Comparison of ENCODE assay signal across 8 mouse cellular contexts in genomic region chr12:72069626-72070326, GRCm38 (mm10). TPM values are rescaled to one million over a fixed set of nuclear protein-coding genes. Genes with fewer than 3 reads are reported as not detected.
DNase-seq lines count a peak whose midpoint lies in the region; ATAC-seq and TF ChIP-seq lines count a peak whose summit lies in the region.

No protein-coding gene starts in this region.

- peak overlapping the region; percentile 11; the same call in 1 of the 2 replicates for H3K9ac ChIP-seq in limb, embryonic 15.5 days
- H3K9ac ChIP-seq in stomach, embryonic 14.5 days (replicated peaks; ENCODE audit: low read depth, low read length), result no peak overlapping the region

- H3K9me3 ChIP-seq in limb, embryonic 15.5 days, result no peaks in the 10 kb centered on the region
- H3K9me3 ChIP-seq in stomach, embryonic 14.5 days (ENCODE audit: control insufficient read depth, low read depth, low read length), result no peaks in the 10 kb centered on the region

- no peak for TF ChIP-seq CTCF in thymus, adult 2 months (IDR thresholded peaks at IDR 0.05; ENCODE audit: borderline replicate concordance, control insufficient read depth, extremely low read depth, insufficient read depth, low read length, poor library complexity)

- peaks cover 7% of the 10 kb centered on the region; the same call in 1 of the 2 replicates for H3K4me1 ChIP-seq in thymus, adult 2 months (replicated peaks; ENCODE audit: control insufficient read depth, insufficient read depth, low read length)
- peaks cover 15% of the 10 kb centered on the region for H3K4me1 ChIP-seq in limb, embryonic 15.5 days
- H3K4me1 ChIP-seq in stomach, embryonic 14.5 days (ENCODE audit: control insufficient read depth, insufficient read depth, low read length), result no peaks in the 10 kb centered on the region

- peak overlapping the region; percentile 99 for H3K4me2 ChIP-seq in limb, embryonic 15.5 days
- H3K4me2 ChIP-seq in stomach, embryonic 14.5 days (replicated peaks; ENCODE audit: low read depth, low read length), result peak overlapping the region; percentile 97

- no peaks in the 10 kb centered on the region for H3K36me3 ChIP-seq in thymus, adult 2 months (ENCODE audit: control insufficient read depth, insufficient read depth, low read length)
- H3K36me3 ChIP-seq in limb, embryonic 15.5 days, result peaks cover 7% of the 10 kb centered on the region
- no peaks in the 10 kb centered on the region for H3K36me3 ChIP-seq in stomach, embryonic 14.5 days (ENCODE audit: control insufficient read depth, insufficient read depth, low read length)

- 0 out of 2 replicates have a peak overlapping the region, but pooled peaks have one; percentile 2 for H3K4me3 ChIP-seq in thymus, adult 2 months (ENCODE audit: control insufficient read depth, insufficient read depth, low read length)
- peak overlapping the region; percentile 65 for H3K4me3 ChIP-seq in limb, embryonic 15.5 days
- H3K4me3 ChIP-seq in stomach, embryonic 14.5 days (ENCODE audit: low read depth, low read length), result peak overlapping the region; percentile 62

- H3K27ac ChIP-seq in thymus, adult 2 months (ENCODE audit: control insufficient read depth, insufficient read depth, low read length), result no peak overlapping the region
- no peak overlapping the region for H3K27ac ChIP-seq in limb, embryonic 15.5 days
- H3K27ac ChIP-seq in stomach, embryonic 14.5 days (ENCODE audit: low read length), result no peak overlapping the region

- H3K27me3 ChIP-seq in thymus, adult 2 months (ENCODE audit: control insufficient read depth, insufficient read depth, low read length), result peaks cover 11% of the 10 kb centered on the region; the same call in 1 of the 2 replicates
- H3K27me3 ChIP-seq in limb, embryonic 15.5 days, result peaks cover 33% of the 10 kb centered on the region
- no peaks in the 10 kb centered on the region; the same call in 1 of the 2 replicates for H3K27me3 ChIP-seq in stomach, embryonic 14.5 days (ENCODE audit: control insufficient read depth, insufficient read depth, low read length)

- TF ChIP-seq POLR2A in thymus, adult 2 months (IDR thresholded peaks at IDR 0.05; ENCODE audit: control insufficient read depth, extremely low read depth, insufficient read depth, low read length, poor library complexity), result no peak

- peak; percentile 17 to 20 for DNase-seq in frontal cortex, postnatal 25 days (ENCODE audit: low spot score in 2 of 2)
- no peak for DNase-seq in frontal cortex, postnatal 14 days (ENCODE audit: low spot score in 2 of 2)
- no peak for DNase-seq in thymus, adult 2 months
- DNase-seq in thymus, postnatal 36 days, result no peak
- no peak for DNase-seq in adrenal gland, postnatal 25 days
- DNase-seq in layer of hippocampus, adult 9-11 months, result no peak

- ATAC-seq in limb, embryonic 15.5 days (ENCODE audit: insufficient number of reproducible peaks, low FRiP score, low TSS enrichment, low read depth), result no peak; the same call in 1 of the 2 replicates
- peak; percentile 46; the same call in 1 of the 2 replicates for ATAC-seq in stomach, embryonic 14.5 days (ENCODE audit: insufficient number of reproducible peaks, insufficient read depth, low FRiP score, low read depth)

- 10% methylated on average over 40 of the region's 40 CpGs for WGBS in thymus, adult 2 months
- 7% methylated on average over 40 of the region's 40 CpGs for WGBS in limb, embryonic 15.5 days
- WGBS in stomach, embryonic 14.5 days, result 6% methylated on average over 40 of the region's 40 CpGs

RNA-seq across cellular contexts. Expression of gene Gpr135, which starts 1.1 kb away (rescaled TPM):
- 0.73 and 0.96 TPM in 2 replicates for polyA plus RNA-seq in thymus, adult 2 months (2012; rRNA removed)
- polyA plus RNA-seq in limb, embryonic 15.5 days (2015; fragmentation: Nextera tagmentation; extraction: Ambion mirVana), result 0.76 and 0.87 TPM in 2 replicates
- polyA plus RNA-seq in stomach, embryonic 14.5 days (2014; fragmentation: Nextera tagmentation; extraction: Ambion mirVana), result 0.75 and 1.3 TPM in 2 replicates
- total RNA-seq in adrenal gland, postnatal 25 days (2021), result 2.5 and 3.0 TPM in 2 replicates

RNA-seq across cellular contexts. Expression of gene L3hypdh, which starts 15.5 kb away (rescaled TPM):
- 4.9 and 5.2 TPM in 2 replicates for polyA plus RNA-seq in thymus, adult 2 months (2012; rRNA removed)
- polyA plus RNA-seq in limb, embryonic 15.5 days (2015; fragmentation: Nextera tagmentation; extraction: Ambion mirVana), result 19.6 and 19.9 TPM in 2 replicates
- 16.6 and 20.5 TPM in 2 replicates for polyA plus RNA-seq in stomach, embryonic 14.5 days (2014; fragmentation: Nextera tagmentation; extraction: Ambion mirVana)
- 20.2 and 25.5 TPM in 2 replicates for total RNA-seq in adrenal gland, postnatal 25 days (2021)

RNA-seq across cellular contexts. Expression of gene Jkamp, which starts 15.6 kb away (rescaled TPM):
- 57.4 and 69.5 TPM in 2 replicates for polyA plus RNA-seq in thymus, adult 2 months (2012; rRNA removed)
- polyA plus RNA-seq in limb, embryonic 15.5 days (2015; fragmentation: Nextera tagmentation; extraction: Ambion mirVana), result 74.5 and 74.7 TPM in 2 replicates
- polyA plus RNA-seq in stomach, embryonic 14.5 days (2014; fragmentation: Nextera tagmentation; extraction: Ambion mirVana), result 58.8 and 62.8 TPM in 2 replicates
- 56.6 and 61.6 TPM in 2 replicates for total RNA-seq in adrenal gland, postnatal 25 days (2021)

Comparison
In these comparisons a context has a peak if more than half of its experiments do, and no peak if none do; other contexts are left out.
1. DNase-seq: peak in frontal cortex, postnatal 25 days (2 of 2); none in frontal cortex, postnatal 14 days (0 of 2), thymus, adult 2 months (single experiment), thymus, postnatal 36 days (0 of 2), adrenal gland, postnatal 25 days (single experiment) and layer of hippocampus, adult 9-11 months (single experiment).
2. H3K4me3 ChIP-seq: peak in every context shown above with its lines; median percentile 65 in limb, embryonic 15.5 days; 62 in stomach, embryonic 14.5 days; 2 in thymus, adult 2 months.